Mouse (Mus musculus) midbrain, embryonic 10.5 days (tissue): ENCODE data around the gene Chn2. TPM values are rescaled to one million over a fixed set of nuclear protein-coding genes. Genes with fewer than 3 reads are reported as not detected.

Experiments
- DNase-seq: peaks from one replicate; pipeline ENCODE4 v3.0.0-alpha.2; 2017; ENCODE audit warnings: low spot score
- H3K27ac ChIP-seq: fragments of 300-500 bp; sonication (generic); replicated peaks from 2 replicates; pipeline ENCODE4 v1.5.1; 2016; ENCODE audit warnings: mild to moderate bottlenecking
- H3K27me3 ChIP-seq: fragments of 300-500 bp; sonication (generic); 2 replicates; pipeline ENCODE4 v1.6.1; 2016; ENCODE audit warnings: low read depth, mild to moderate bottlenecking; ENCODE audit not compliant: poor library complexity, severe bottlenecking
- H3K36me3 ChIP-seq: fragments of 300-500 bp; sonication (generic); 2 replicates; pipeline ENCODE4 v1.6.1; 2016; ENCODE audit warnings: mild to moderate bottlenecking, moderate library complexity
- H3K4me1 ChIP-seq: fragments of 300-500 bp; sonication (generic); 2 replicates; pipeline ENCODE4 v1.6.1; 2016
- H3K4me3 ChIP-seq: fragments of 300-500 bp; sonication (generic); 2 replicates; pipeline ENCODE4 v1.5.1; 2016; ENCODE audit warnings: mild to moderate bottlenecking, moderate library complexity
- H3K9me3 ChIP-seq: fragments of 300-500 bp; sonication (generic); replicated peaks from 2 replicates; pipeline ENCODE4 v1.6.1; 2016; ENCODE audit warnings: mild to moderate bottlenecking
- WGBS: fragments of 180-500 bp; shearing (Covaris S2); methylation state at CpG from one replicate; pipeline ENCODE4 v1.1.7; 2016; 5-methylcytosine and 5-hydroxymethylcytosine counted together
- polyA plus RNA-seq: library from polyadenylated mRNA; unstranded; fragments of >200 nt; fragmentation: Nextera tagmentation; extraction: Ambion mirVana; gene quantifications from 2 replicates; pipeline ENCODE4 v1.2.1, GENCODE M21; 2016

The Chn2 gene
- polyA plus RNA-seq, 1 experiment from 2014 or later = 17.3 TPM

DNA sequence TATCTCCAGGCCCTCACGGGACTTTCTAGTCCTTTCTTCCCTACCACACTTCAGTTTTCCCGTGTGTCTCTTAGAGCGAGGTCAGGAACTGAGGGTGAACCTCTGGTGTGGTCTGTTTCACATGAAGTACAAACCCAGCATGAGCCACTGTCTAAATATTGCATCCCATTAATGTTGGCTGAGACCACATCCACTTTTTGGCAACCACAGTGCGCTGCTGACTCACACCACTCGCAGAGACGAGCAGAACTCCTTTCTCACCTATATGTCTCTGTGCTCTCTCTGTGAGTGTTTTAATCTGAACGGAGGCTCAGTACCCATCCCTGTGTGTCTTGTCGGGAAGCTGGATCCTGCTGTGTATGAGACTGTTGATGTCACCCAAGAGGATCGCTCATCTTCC is 76.9 kb downstream of the Chn2 start:
- Histone ChIP-seq H3K4me1 (peaks cover 20% of the 10 kb centered on the region), H3K9me3 (no peaks in the 10 kb centered on the region), H3K27me3 (no peaks in the 10 kb centered on the region), H3K36me3 (no peaks in the 10 kb centered on the region), H3K4me3 (no peak overlapping the region), H3K27ac (no peak overlapping the region)
- WGBS = 94% methylated on average over 9 of the region's 9 CpGs
- no peak for DNase-seq

DNA sequence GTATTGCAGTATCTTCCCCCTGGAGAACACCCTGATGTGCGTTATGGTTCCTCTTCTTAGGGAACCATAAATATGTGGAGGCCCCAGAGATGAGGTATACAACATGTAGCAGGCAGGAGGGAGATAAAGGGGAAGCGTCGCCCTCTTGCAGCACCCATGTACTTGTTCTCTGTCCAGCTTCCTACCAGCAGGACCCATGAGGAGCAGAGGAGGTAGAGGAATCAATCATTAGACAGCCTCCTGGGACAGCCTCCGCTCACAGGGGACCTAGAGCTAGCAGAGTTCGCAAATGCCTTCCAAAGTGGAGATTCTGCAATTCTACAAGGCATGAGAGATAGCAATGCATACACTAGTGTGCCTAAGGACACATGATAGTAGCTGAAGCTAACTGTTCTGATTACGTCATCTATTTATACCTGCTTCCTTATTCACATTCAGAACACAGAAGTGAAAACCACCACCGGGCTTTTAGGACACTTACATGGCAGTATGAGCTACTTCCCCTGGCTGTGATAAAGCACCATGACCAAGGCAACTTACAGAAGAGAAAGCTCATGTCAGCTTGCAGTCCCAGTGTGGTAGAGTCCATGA is 77.7 kb downstream of the Chn2 start:
- 95% methylated on average over 7 of the region's 7 CpGs for WGBS
- Histone ChIP-seq H3K4me1 (peaks cover 16% of the 10 kb centered on the region), H3K27me3 (no peaks in the 10 kb centered on the region), H3K27ac (no peak overlapping the region), H3K4me3 (no peak overlapping the region), H3K9me3 (no peaks in the 10 kb centered on the region), H3K36me3 (no peaks in the 10 kb centered on the region)
- no peak for DNase-seq

DNA sequence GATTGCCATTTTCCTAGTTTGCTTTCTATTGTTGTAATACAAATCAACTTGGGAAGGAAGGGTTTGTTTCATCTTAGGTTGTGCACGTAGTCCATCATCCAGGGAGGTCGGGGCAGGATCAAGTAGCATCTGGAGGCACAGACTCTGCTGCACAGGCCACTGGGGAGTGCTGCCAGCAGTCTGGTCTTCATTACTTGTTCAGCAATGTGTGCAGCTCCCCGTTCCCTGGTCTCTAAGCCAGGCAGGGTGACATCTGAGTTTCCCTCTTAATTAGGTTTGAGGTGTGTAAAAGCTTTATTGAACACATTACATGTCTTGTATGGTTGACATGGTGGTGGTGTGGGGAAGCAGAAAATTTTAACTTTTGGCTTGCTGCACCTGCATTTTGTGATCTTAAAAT is 79.0 kb downstream of the Chn2 start:
- Histone ChIP-seq H3K4me3 (no peak overlapping the region), H3K27ac (no peak overlapping the region), H3K9me3 (no peaks in the 10 kb centered on the region), H3K36me3 (no peaks in the 10 kb centered on the region), H3K4me1 (peaks cover 16% of the 10 kb centered on the region), H3K27me3 (no peaks in the 10 kb centered on the region)
- WGBS = 78% methylated on average over 3 of the region's 3 CpGs
- no peak for DNase-seq

DNA sequence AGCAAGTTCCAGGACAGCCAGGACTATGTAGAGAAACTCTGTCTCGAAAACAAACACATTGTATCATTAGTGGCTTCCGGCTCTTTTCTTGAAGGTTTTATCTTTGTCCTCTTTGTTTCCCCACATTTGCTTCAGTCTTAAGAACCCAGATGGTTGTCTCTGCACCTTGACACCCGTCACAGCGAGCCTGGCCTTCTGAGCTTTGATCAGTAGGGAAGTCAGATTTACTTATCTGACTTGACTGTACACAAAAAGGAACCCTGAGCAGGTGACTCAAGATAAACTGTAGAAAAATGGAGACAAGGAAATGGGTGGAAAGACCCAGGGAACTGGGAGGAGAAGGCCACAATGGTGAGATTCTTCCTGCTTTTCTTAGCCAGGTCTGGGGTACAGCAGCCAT is 79.5 kb downstream of the Chn2 start:
- 88% methylated on average over 4 of the region's 4 CpGs for WGBS
- Histone ChIP-seq H3K27ac (peak overlapping the region; percentile 72), H3K36me3 (no peaks in the 10 kb centered on the region)

DNA sequence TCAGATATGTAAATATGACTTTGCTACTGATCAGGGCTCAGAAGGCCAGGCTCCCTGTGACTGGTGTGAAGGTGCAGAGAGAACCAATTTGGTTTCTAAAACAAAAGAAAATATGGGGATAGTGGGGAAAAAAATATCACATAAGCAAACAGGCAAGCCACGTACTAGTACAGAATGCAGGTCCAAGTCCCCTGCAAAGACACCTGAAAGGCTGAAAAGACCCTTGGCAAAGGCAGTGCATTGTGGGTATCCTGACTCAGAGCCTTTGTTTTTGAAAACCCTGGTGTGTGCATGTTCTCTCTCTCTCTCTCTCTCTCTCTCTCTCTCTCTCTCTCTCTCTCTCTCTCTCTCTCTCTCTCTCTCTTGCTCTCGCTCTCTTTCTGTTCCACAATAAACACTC is 80.1 kb downstream of the Chn2 start:
- Histone ChIP-seq H3K36me3 (no peaks in the 10 kb centered on the region), H3K27me3 (no peaks in the 10 kb centered on the region), H3K4me1 (peaks cover 16% of the 10 kb centered on the region), H3K4me3 (no peak overlapping the region), H3K27ac (peak overlapping the region; percentile 72), H3K9me3 (no peaks in the 10 kb centered on the region)
- no peak for DNase-seq
- 57% methylated on average over 2 of the region's 2 CpGs for WGBS

More for the DNA sequence above, 79.5 kb downstream of the Chn2 start:
- no peaks in the 10 kb centered on the region for H3K27me3 ChIP-seq
- no peak overlapping the region for H3K4me3 ChIP-seq
- H3K4me1 ChIP-seq = peaks cover 16% of the 10 kb centered on the region
- DNase-seq = no peak
- no peaks in the 10 kb centered on the region for H3K9me3 ChIP-seq

DNA sequence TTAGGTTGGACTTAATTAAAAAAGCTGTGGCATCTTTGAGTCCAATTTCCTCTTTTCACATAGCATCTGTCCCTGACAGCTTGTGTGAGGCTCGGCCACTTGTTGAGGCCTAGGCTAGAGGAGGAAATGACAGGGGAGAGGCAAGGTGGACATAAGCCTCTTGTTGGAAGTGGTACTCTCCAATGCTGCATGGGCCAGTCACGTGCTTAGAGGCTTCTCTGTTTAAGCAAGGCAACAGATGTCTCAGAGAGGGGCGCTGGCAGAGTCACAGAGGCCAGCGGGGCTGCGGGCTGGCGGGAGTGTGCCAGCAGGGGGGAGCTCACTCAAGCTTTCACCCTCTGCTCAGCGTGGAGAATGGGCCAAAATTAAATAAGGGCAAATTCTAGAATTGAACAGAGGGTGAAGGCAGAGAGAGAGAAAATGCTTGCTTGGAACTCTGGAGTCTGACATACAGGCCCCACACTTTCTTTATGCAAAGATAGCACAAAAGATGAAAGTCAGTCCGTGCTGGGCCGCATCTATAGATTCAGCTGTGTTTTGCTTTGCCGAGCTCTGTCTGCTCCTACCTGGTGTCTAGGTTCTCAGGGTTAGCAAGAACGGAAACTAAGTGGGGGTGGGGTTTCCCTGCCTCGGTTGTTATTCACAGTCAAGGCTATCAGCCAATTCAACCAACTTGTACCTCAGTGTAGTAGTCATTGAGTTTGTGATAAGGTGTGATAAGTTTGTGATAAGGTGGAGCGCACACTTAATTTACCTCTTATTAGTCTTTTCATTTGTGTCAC is 80.7 kb downstream of the Chn2 start:
- Histone ChIP-seq H3K27me3 (no peaks in the 10 kb centered on the region), H3K4me1 (peaks cover 16% of the 10 kb centered on the region), H3K9me3 (no peaks in the 10 kb centered on the region), H3K36me3 (no peaks in the 10 kb centered on the region), H3K27ac (peak overlapping the region; percentile 72), H3K4me3 (no peak overlapping the region)
- peak; percentile 44 for DNase-seq
- WGBS = 23% methylated on average over 13 of the region's 13 CpGs

DNA sequence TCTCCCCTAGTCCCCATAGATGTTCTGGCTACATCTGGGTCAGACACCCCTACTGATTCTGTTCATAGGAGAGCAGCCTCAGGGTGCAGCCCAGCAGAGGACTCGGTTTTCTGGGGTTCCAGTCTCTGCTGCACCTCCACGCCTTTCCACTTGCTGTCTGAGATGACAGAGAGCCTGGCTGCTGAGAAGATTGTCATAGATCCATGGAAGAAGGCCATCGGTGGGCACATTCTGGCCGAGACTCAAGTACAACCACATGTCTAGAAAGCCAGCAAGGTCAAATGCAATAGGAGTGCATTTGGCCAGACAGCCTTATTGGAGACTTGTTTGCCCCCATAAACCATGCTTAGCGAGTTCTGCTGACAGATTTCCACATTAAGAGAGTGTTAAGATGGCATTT is 81.5 kb downstream of the Chn2 start:
- Histone ChIP-seq H3K27ac (no peak overlapping the region), H3K36me3 (no peaks in the 10 kb centered on the region), H3K4me1 (peaks cover 16% of the 10 kb centered on the region), H3K9me3 (no peaks in the 10 kb centered on the region), H3K27me3 (no peaks in the 10 kb centered on the region), H3K4me3 (no peak overlapping the region)
- DNase-seq = no peak
- WGBS = 90% methylated on average over 5 of the region's 5 CpGs

DNA sequence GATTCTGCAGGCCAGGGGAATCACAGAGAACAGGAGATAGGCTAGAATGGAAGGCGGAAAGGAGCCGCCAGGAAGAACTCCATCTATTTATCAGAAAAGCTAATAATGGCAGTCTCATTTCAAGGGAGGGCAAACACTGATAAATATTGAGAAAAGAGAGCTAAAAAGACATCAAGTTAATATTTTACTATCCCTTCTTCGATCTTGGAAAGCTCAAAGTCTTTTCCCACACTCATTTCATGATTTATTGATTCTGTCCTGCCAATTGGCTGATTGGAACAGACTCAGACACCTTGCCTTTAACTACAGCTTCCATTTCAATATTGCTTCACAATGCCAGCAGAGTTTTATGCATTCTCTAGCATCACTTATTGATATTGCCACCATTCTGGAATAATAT is 85.2 kb downstream of the Chn2 start:
- Histone ChIP-seq H3K27ac (no peak overlapping the region), H3K4me1 (peaks cover 12% of the 10 kb centered on the region), H3K4me3 (no peak overlapping the region), H3K36me3 (no peaks in the 10 kb centered on the region), H3K27me3 (no peaks in the 10 kb centered on the region), H3K9me3 (no peaks in the 10 kb centered on the region)
- 80% methylated on average over 3 of the region's 3 CpGs for WGBS
- DNase-seq = no peak

DNA sequence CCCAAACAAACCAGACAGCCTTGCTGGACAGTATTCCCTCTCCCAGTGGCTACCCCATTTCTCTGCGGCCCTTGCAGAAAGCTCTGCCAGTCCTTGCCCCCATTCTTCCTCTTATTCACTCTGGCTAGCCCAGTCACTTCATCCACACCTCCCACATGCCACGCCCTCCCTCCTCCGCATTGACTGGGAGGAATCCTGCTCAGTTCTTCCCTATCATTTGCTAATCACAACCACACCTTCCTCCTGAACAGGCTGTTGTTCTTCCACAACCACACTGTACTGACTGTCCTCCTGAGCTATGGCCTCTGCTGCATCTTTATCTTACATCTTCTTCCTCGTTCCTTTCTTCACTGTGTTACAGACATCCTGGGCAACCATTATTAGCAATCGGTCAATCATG is 86.2 kb downstream of the Chn2 start:
- 83% methylated on average over 5 of the region's 5 CpGs for WGBS
- H3K36me3 ChIP-seq = no peaks in the 10 kb centered on the region
- no peak overlapping the region for H3K27ac ChIP-seq
- no peak for DNase-seq
- H3K4me3 ChIP-seq = no peak overlapping the region
- H3K4me1 ChIP-seq = peaks cover 2% of the 10 kb centered on the region
- H3K9me3 ChIP-seq = no peaks in the 10 kb centered on the region
- H3K27me3 ChIP-seq = no peaks in the 10 kb centered on the region

DNA sequence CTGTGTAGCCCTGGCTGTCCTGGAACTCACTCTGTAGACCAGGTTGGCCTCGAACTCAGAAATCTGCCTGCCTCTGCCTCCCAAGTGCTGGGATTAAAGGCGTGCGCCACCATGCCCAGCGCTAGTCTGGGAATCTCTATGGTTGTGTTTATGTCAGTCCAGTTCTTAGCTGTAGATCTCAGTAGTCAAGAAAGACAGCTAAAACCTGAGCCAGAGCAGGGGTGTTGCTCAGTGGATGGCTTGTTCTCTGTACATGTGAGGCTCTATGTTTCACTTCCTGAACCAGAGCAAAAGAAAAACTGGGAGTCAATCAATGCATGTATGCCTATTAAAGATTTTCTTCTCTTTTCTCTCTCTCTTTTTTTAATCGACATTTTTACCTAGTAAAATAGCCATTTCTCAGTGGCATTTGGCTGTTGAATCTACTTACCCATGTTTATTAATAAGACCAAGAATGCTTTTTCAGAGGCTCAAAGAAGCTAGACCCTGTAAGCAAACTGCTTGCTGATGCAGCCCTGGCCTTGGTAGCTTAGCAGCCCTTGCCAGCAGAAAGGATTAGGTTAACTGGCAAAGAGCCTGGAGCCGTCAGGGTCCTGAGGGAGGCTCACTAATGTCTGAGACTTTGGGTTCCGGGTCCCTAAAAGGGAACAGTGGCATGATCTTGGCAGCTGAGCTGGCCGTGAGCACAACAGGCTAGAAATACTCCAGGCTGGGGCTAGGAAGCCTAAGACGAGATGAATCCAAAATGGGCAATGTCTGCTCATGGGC is 87.1 kb downstream of the Chn2 start:
- Histone ChIP-seq H3K9me3 (no peaks in the 10 kb centered on the region), H3K36me3 (no peaks in the 10 kb centered on the region), H3K27ac (no peak overlapping the region), H3K27me3 (no peaks in the 10 kb centered on the region), H3K4me3 (no peak overlapping the region), H3K4me1 (peaks cover 2% of the 10 kb centered on the region; the same call in 1 of the 2 replicates)
- 82% methylated on average over 9 of the region's 9 CpGs for WGBS
- DNase-seq = no peak

DNA sequence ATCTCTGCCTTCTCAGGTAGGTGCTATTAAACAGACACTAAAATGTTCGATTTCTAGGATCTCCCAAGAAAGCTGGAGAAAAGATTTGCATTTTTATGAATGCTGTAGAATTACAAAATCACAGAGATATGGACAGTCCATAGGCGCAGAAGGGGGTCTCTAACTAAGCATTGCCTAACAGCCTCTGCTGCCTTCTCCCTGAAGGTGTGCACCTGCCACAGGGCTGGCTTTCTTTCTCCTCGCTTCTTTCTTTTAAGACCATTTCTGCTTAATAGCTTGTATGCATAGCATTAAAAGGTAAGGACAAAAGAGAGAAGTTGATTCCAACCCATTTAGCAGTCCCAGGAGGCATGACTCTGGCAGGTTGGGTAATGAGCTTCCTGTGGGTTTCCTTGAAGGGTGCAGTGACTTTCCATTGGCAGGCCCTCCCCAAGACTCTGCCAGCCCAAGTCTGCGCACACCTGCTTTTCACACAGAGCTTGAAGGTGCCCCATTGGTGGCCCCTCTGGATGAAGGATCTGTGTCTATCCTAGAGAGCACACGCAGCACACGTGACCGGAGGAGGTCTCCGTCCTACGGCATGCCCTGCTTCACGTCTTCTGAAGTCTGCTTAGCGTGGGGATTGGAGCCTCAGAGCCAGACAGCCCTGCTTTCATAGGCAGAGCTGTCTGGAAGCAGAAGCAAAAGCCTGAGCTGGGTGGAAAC is 87.8 kb downstream of the Chn2 start:
- 87% methylated on average over 11 of the region's 11 CpGs for WGBS

DNA sequence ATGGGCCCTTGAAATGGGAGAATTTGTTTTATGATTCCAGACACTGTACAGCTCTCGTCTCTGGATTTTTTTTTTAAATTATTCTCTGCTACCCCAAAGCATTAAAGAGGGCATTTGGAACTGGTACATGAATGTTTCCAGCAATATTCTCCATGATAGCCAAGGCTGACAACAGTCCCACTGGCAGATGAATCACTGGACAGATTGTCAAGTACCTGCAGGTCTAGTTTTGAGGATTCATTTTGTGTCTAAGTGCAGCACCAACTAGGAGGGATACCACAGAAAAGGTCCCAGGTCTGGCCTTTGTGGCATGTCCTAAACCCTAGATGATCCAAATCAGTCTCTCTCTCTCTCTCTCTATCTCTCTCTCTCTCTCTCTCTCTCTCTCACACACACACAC is 89.3 kb downstream of the Chn2 start:
- H3K4me3 ChIP-seq = no peak overlapping the region
- no peak overlapping the region for H3K27ac ChIP-seq
- no peaks in the 10 kb centered on the region for H3K27me3 ChIP-seq
- peaks cover 2% of the 10 kb centered on the region; the same call in 1 of the 2 replicates for H3K4me1 ChIP-seq
- H3K9me3 ChIP-seq = no peaks in the 10 kb centered on the region
- WGBS = 91% methylated on average over 1 of the region's 1 CpGs
- no peaks in the 10 kb centered on the region for H3K36me3 ChIP-seq
- no peak for DNase-seq

More for the DNA sequence above, 87.8 kb downstream of the Chn2 start:
- H3K27ac ChIP-seq = no peak overlapping the region
- H3K27me3 ChIP-seq = no peaks in the 10 kb centered on the region
- no peak overlapping the region for H3K4me3 ChIP-seq
- no peaks in the 10 kb centered on the region for H3K9me3 ChIP-seq
- DNase-seq = no peak
- H3K4me1 ChIP-seq = peaks cover 2% of the 10 kb centered on the region; the same call in 1 of the 2 replicates
- H3K36me3 ChIP-seq = no peaks in the 10 kb centered on the region
